Mouse (Mus musculus): ENCODE results near the gene Mrtfb. TPM values are rescaled to one million over a fixed set of nuclear protein-coding genes. Genes with fewer than 3 reads are reported as not detected.
A peak's percentile ranks its signal among the peaks of the same experiment; 100 is the strongest.

Gene Mrtfb
- polyA plus RNA-seq, 1 experiment = 18.6 TPM

DNA sequence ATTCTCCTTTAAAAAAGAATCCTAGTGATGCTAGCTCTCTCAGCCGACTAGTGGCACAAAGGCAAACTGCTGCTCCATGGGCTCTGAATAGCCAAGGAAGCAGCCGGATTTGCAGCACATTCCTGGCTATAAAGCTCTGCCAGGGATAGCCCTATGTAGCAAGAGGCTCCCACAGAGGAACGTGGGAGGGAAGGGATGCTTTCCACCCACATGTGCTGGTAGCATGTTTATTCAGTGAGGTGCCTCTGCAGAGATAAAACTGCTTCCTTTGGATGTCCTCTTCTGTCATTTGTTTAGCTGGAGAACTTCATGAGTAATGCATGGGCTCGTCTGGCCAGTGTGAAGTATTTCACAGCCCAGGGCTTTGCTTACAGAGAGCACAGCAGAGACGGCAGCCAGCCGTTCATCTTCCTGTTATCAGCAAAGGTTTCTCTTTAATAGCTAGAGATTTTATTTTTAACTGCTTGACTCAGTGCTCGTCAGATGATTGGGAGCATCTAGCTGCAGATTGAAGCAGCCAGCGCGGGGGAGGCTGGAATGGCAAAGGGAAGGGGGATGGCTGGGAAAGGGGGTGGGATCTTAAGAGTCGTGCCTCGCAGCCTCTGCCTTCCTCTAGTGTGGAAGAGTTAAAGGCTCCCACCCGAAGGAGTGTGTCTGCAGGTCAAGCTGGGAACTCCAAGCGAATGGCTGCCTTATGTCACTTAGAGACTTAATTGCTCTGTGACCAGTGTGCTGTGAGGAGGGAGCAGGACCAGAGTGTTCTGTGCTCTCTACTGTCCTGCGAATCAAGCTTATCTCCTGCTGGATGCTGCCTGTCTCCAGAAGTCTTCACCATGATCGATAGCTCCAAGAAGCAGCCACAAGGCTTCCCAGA is 101.8 kb downstream of the Mrtfb start:
- 5% methylated on average over 15 of the region's 15 CpGs for WGBS
- DNase-seq = peak; percentile 85

DNA sequence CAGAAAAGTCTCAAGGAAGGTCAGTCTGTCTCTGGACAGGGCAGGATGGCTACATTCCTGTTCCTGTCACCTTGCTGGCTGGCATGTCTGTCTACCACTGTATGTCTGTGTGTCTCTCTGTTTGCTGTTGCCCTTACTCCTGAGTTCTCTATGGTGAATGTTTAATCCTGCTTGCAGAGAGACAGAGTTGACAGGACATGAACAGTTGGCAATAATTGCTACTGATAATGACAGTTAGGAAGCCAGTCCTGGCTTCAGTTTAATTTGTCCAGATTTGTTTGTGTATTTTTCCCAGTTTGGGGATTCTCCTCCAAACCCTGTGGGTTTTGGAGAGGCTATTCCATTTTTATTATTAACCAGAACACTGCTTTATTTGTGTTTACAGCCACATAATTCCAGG is 102.5 kb downstream of the Mrtfb start:
- Histone ChIP-seq H3K27ac (ENCODE audit: insufficient read depth, low read length) (peak overlapping the region; percentile 86), H3K27me3 (ENCODE audit: control insufficient read depth, insufficient read depth, low read length) (no peaks in the 10 kb centered on the region), H3K4me1 (ENCODE audit: control insufficient read depth, insufficient read depth, low read length) (peaks cover 3% of the 10 kb centered on the region; the same call in 1 of the 2 replicates), H3K4me3 (replicated peaks; ENCODE audit: insufficient read depth, low read depth, low read length) (peak overlapping the region; percentile 95)
- TF ChIP-seq POLR2A (IDR thresholded peaks at IDR 0.05; ENCODE audit: borderline replicate concordance, insufficient read depth, low read length) (no peak), CTCF (IDR thresholded peaks at IDR 0.05; ENCODE audit: borderline replicate concordance, insufficient read depth, low read depth, low read length) (no peak)
- no peak for DNase-seq

More for the DNA sequence above, 101.8 kb downstream of the Mrtfb start:
- H3K4me3 ChIP-seq (replicated peaks; ENCODE audit: insufficient read depth, low read depth, low read length) = peak overlapping the region; percentile 75
- TF ChIP-seq CTCF (IDR thresholded peaks at IDR 0.05; ENCODE audit: borderline replicate concordance, insufficient read depth, low read depth, low read length) (peak; percentile 68), POLR2A (IDR thresholded peaks at IDR 0.05; ENCODE audit: borderline replicate concordance, insufficient read depth, low read length) (peak; percentile 44; the same call in 1 of the 2 replicates)
- H3K27ac ChIP-seq (ENCODE audit: insufficient read depth, low read length) = peak overlapping the region; percentile 86
- no peaks in the 10 kb centered on the region for H3K27me3 ChIP-seq (ENCODE audit: control insufficient read depth, insufficient read depth, low read length)
- peaks cover 3% of the 10 kb centered on the region; the same call in 1 of the 2 replicates for H3K4me1 ChIP-seq (ENCODE audit: control insufficient read depth, insufficient read depth, low read length)

- Histone ChIP-seq H3K4me1 (ENCODE audit: control insufficient read depth, insufficient read depth, low read length) (peaks cover 8% of the 10 kb centered on the region), H3K27ac (ENCODE audit: insufficient read depth, low read length) (peak overlapping the region; percentile 94), H3K27me3 (ENCODE audit: control insufficient read depth, insufficient read depth, low read length) (no peaks in the 10 kb centered on the region), H3K4me3 (replicated peaks; ENCODE audit: insufficient read depth, low read depth, low read length) (peak overlapping the region; percentile 95)
- peak; percentile 53 to 64 for DNase-seq
- WGBS = 36% methylated on average over 9 of the region's 9 CpGs
- TF ChIP-seq POLR2A (IDR thresholded peaks at IDR 0.05; ENCODE audit: borderline replicate concordance, insufficient read depth, low read length) (no peak), CTCF (IDR thresholded peaks at IDR 0.05; ENCODE audit: borderline replicate concordance, insufficient read depth, low read depth, low read length) (no peak)
These were observed 103.2 kb downstream of the Mrtfb start for GRCm38 (mm10) chr16:13359405-13359858.

GRCm38 (mm10) chr16:13360208-13360607 is 103.9 kb downstream of the Mrtfb start:
- peaks cover 8% of the 10 kb centered on the region for H3K4me1 ChIP-seq (ENCODE audit: control insufficient read depth, insufficient read depth, low read length)
- H3K27ac ChIP-seq (ENCODE audit: insufficient read depth, low read length) = no peak overlapping the region; the same call in 1 of the 2 replicates
- peak overlapping the region; percentile 95 for H3K4me3 ChIP-seq (replicated peaks; ENCODE audit: insufficient read depth, low read depth, low read length)
- no peak for DNase-seq
- H3K27me3 ChIP-seq (ENCODE audit: control insufficient read depth, insufficient read depth, low read length) = no peaks in the 10 kb centered on the region
- TF ChIP-seq CTCF (IDR thresholded peaks at IDR 0.05; ENCODE audit: borderline replicate concordance, insufficient read depth, low read depth, low read length) (no peak), POLR2A (IDR thresholded peaks at IDR 0.05; ENCODE audit: borderline replicate concordance, insufficient read depth, low read length) (no peak)

- Histone ChIP-seq H3K4me3 (replicated peaks; ENCODE audit: insufficient read depth, low read depth, low read length) (peak overlapping the region; percentile 29), H3K4me1 (ENCODE audit: control insufficient read depth, insufficient read depth, low read length) (peaks cover 8% of the 10 kb centered on the region), H3K27ac (ENCODE audit: insufficient read depth, low read length) (no peak overlapping the region), H3K27me3 (ENCODE audit: control insufficient read depth, insufficient read depth, low read length) (no peaks in the 10 kb centered on the region)
- 87% methylated on average over 5 of the region's 5 CpGs for WGBS
- no peak for TF ChIP-seq POLR2A (IDR thresholded peaks at IDR 0.05; ENCODE audit: borderline replicate concordance, insufficient read depth, low read length)
- TF ChIP-seq CTCF (IDR thresholded peaks at IDR 0.05; ENCODE audit: borderline replicate concordance, insufficient read depth, low read depth, low read length) = no peak
- DNase-seq = no peak
These were observed 104.6 kb downstream of the Mrtfb start for GRCm38 (mm10) chr16:13360835-13361234.

- H3K27ac ChIP-seq (ENCODE audit: insufficient read depth, low read length) = no peak overlapping the region
- no peak overlapping the region for H3K4me3 ChIP-seq (replicated peaks; ENCODE audit: insufficient read depth, low read depth, low read length)
- TF ChIP-seq POLR2A (IDR thresholded peaks at IDR 0.05; ENCODE audit: borderline replicate concordance, insufficient read depth, low read length) = no peak
- TF ChIP-seq CTCF (IDR thresholded peaks at IDR 0.05; ENCODE audit: borderline replicate concordance, insufficient read depth, low read depth, low read length) = no peak
- H3K4me1 ChIP-seq (ENCODE audit: control insufficient read depth, insufficient read depth, low read length) = peaks cover 20% of the 10 kb centered on the region
- no peaks in the 10 kb centered on the region for H3K27me3 ChIP-seq (ENCODE audit: control insufficient read depth, insufficient read depth, low read length)
- 55% methylated on average over 5 of the region's 5 CpGs for WGBS
- no peak for DNase-seq
These were observed 106.9 kb downstream of the Mrtfb start for GRCm38 (mm10) chr16:13363141-13363540.

GRCm38 (mm10) chr16:13364145-13364544 is 107.9 kb downstream of the Mrtfb start:
- Histone ChIP-seq H3K4me3 (replicated peaks; ENCODE audit: insufficient read depth, low read depth, low read length) (no peak overlapping the region), H3K4me1 (ENCODE audit: control insufficient read depth, insufficient read depth, low read length) (peaks cover 20% of the 10 kb centered on the region), H3K27ac (ENCODE audit: insufficient read depth, low read length) (no peak overlapping the region), H3K27me3 (ENCODE audit: control insufficient read depth, insufficient read depth, low read length) (no peaks in the 10 kb centered on the region)
- TF ChIP-seq POLR2A (IDR thresholded peaks at IDR 0.05; ENCODE audit: borderline replicate concordance, insufficient read depth, low read length) (no peak), CTCF (IDR thresholded peaks at IDR 0.05; ENCODE audit: borderline replicate concordance, insufficient read depth, low read depth, low read length) (no peak)
- WGBS = 68% methylated on average over 3 of the region's 3 CpGs
- DNase-seq = no peak

- TF ChIP-seq POLR2A (IDR thresholded peaks at IDR 0.05; ENCODE audit: borderline replicate concordance, insufficient read depth, low read length) (no peak), CTCF (IDR thresholded peaks at IDR 0.05; ENCODE audit: borderline replicate concordance, insufficient read depth, low read depth, low read length) (no peak)
- Histone ChIP-seq H3K27ac (ENCODE audit: insufficient read depth, low read length) (peak overlapping the region; percentile 71), H3K27me3 (ENCODE audit: control insufficient read depth, insufficient read depth, low read length) (no peaks in the 10 kb centered on the region), H3K4me1 (ENCODE audit: control insufficient read depth, insufficient read depth, low read length) (peaks cover 20% of the 10 kb centered on the region), H3K4me3 (replicated peaks; ENCODE audit: insufficient read depth, low read depth, low read length) (no peak overlapping the region)
- 32% methylated on average over 1 of the region's 1 CpGs for WGBS
- no peak for DNase-seq
These were observed 110.0 kb downstream of the Mrtfb start for GRCm38 (mm10) chr16:13366256-13366655.
